ENCODE assay signal across 11 mouse cellular contexts in genomic region chr11:118009865-118010571, GRCm38 (mm10). TPM values are rescaled to one million over a fixed set of nuclear protein-coding genes. Genes with fewer than 3 reads are reported as not detected.
DNase-seq lines count a peak whose midpoint lies in the region; ATAC-seq and TF ChIP-seq lines count a peak whose summit lies in the region.
"Had no signal": no experiment of that assay in that cellular context is flagged by ENCODE, and none has a peak within 500 bp of the region (broad histone marks: within the 10 kb centered on the region; RNA-seq: fewer than 3 reads in every experiment).

No protein-coding gene starts in this region.

- H3K27me3 ChIP-seq in heart, embryonic 14.5 days (ENCODE audit: control insufficient read depth, insufficient read depth, low read length): no peaks in the 10 kb centered on the region
- no peaks in the 10 kb centered on the region for H3K27me3 ChIP-seq in hindbrain, embryonic 16.5 days (replicated peaks; ENCODE audit: control insufficient read depth, insufficient read depth, low read length)
- H3K27me3 ChIP-seq in midbrain, embryonic 14.5 days (ENCODE audit: control insufficient read depth, insufficient read depth, low read length): no peaks in the 10 kb centered on the region

- H3K27ac ChIP-seq in heart, embryonic 14.5 days (replicated peaks in 1 of 2; ENCODE audit: control insufficient read depth in 1 of 2, insufficient read depth in 1 of 2, low read depth in 2 of 2, low read length in 2 of 2): no peak overlapping the region
- peak overlapping the region; percentile 47; the same call in 1 of the 2 replicates for H3K27ac ChIP-seq in ES-E14 (ENCODE audit: insufficient read depth, low read depth, low read length, poor library complexity, severe bottlenecking)
- H3K27ac ChIP-seq in hindbrain, embryonic 16.5 days (ENCODE audit: low read depth, low read length): no peak overlapping the region; the same call in 1 of the 2 replicates
- H3K27ac ChIP-seq in midbrain, embryonic 14.5 days (replicated peaks; ENCODE audit: low read depth, low read length): peak overlapping the region; percentile 1; the same call in 1 of the 2 replicates

- no peak for ATAC-seq in heart, embryonic 14.5 days (ENCODE audit: insufficient number of reproducible peaks, insufficient read depth, low FRiP score, low read depth)
- ATAC-seq in hindbrain, embryonic 16.5 days: peak; percentile 57
- no peak for ATAC-seq in midbrain, embryonic 14.5 days (ENCODE audit: low FRiP score, low TSS enrichment)
- ATAC-seq: CD4-positive, CD25-positive, alpha-beta regulatory T cell, adult 4 months had no signal

- in situ Hi-C loops in ES-E14 (cut with MboI; ENCODE audit: low sequenced_read_pairs in 2 of 2, unreplicated experiment in 2 of 2): no loop called here

- peak overlapping the region; percentile 31; the same call in 1 of the 2 replicates for H3K9ac ChIP-seq in heart, embryonic 14.5 days (ENCODE audit: low read length)
- peak overlapping the region; percentile 35; the same call in 1 of the 2 replicates for H3K9ac ChIP-seq in ES-E14 (ENCODE audit: insufficient read depth, low read depth, low read length, poor library complexity, severe bottlenecking)
- peak overlapping the region; percentile 29; the same call in 1 of the 2 replicates for H3K9ac ChIP-seq in hindbrain, embryonic 16.5 days (ENCODE audit: low read depth, low read length)
- no peak overlapping the region for H3K9ac ChIP-seq in midbrain, embryonic 14.5 days (replicated peaks; ENCODE audit: low read length)

- WGBS in heart, embryonic 14.5 days: 47% methylated on average over 4 of the region's 4 CpGs
- WGBS in hindbrain, embryonic 16.5 days: 47% methylated on average over 4 of the region's 4 CpGs
- 44% methylated on average over 4 of the region's 4 CpGs for WGBS in midbrain, embryonic 14.5 days

- H3K4me1 ChIP-seq in heart, embryonic 14.5 days (ENCODE audit: control insufficient read depth in 2 of 2, insufficient read depth in 2 of 2, low read length in 2 of 2): peaks cover 28 to 31% of the 10 kb centered on the region in 2 experiments
- H3K4me1 ChIP-seq in ES-E14 (ENCODE audit: control insufficient read depth in 2 of 2, insufficient read depth in 2 of 2, low read length in 2 of 2, poor library complexity in 1 of 2): peaks cover 48 to 51% of the 10 kb centered on the region in 2 experiments
- peaks cover 13% of the 10 kb centered on the region for H3K4me1 ChIP-seq in hindbrain, embryonic 16.5 days (ENCODE audit: control insufficient read depth, insufficient read depth, low read depth, low read length)
- peaks cover 14% of the 10 kb centered on the region; the same call in 1 of the 2 replicates for H3K4me1 ChIP-seq in midbrain, embryonic 14.5 days (ENCODE audit: control insufficient read depth, insufficient read depth, low read length)

- no peak overlapping the region for H3K4me3 ChIP-seq in heart, embryonic 14.5 days (ENCODE audit: control insufficient read depth in 1 of 2, insufficient read depth in 1 of 2, low read depth in 1 of 2, low read length in 2 of 2)
- peak overlapping the region; percentile 8 to 38; a peak in 2 of 4 replicates for H3K4me3 ChIP-seq in ES-E14 (ENCODE audit: insufficient read depth in 1 of 2, low read depth in 1 of 2, low read length in 2 of 2, poor library complexity in 1 of 2, severe bottlenecking in 1 of 2)
- no peak overlapping the region for H3K4me3 ChIP-seq in hindbrain, embryonic 16.5 days (ENCODE audit: low read length)
- no peak overlapping the region for H3K4me3 ChIP-seq in midbrain, embryonic 14.5 days (replicated peaks; ENCODE audit: low read depth, low read length)

- no peak for DNase-seq in heart, adult 8-10 months (ENCODE audit: low spot score)
- DNase-seq in ES-E14 (ENCODE audit: low read depth, low spot score): no peak
- peak; percentile 23 for DNase-seq in midbrain, embryonic 14.5 days
- no peak for DNase-seq in urinary bladder, adult 2 months (ENCODE audit: low spot score)
- no peak for DNase-seq in frontal cortex, postnatal 14 days (ENCODE audit: low spot score in 2 of 2)
- DNase-seq in cerebellum, adult 11-12 months: no peak
- DNase-seq: gastrocnemius, postnatal 25 days; lung, adult 18-20 months had no signal

- no peaks in the 10 kb centered on the region for H3K9me3 ChIP-seq in heart, embryonic 14.5 days (ENCODE audit: control insufficient read depth, low read length)
- no peaks in the 10 kb centered on the region for H3K9me3 ChIP-seq in ES-E14 (ENCODE audit: control insufficient read depth, insufficient read depth, low read depth, low read length)
- no peaks in the 10 kb centered on the region for H3K9me3 ChIP-seq in hindbrain, embryonic 16.5 days (ENCODE audit: control insufficient read depth, low read length)
- H3K9me3 ChIP-seq in midbrain, embryonic 14.5 days (ENCODE audit: control insufficient read depth, low read length): no peaks in the 10 kb centered on the region

- no peak overlapping the region for H3K4me2 ChIP-seq in heart, embryonic 14.5 days (ENCODE audit: low read length)
- no peak overlapping the region for H3K4me2 ChIP-seq in hindbrain, embryonic 16.5 days (ENCODE audit: low read length)
- no peak overlapping the region for H3K4me2 ChIP-seq in midbrain, embryonic 14.5 days (ENCODE audit: low read length)

- H3K36me3 ChIP-seq in heart, embryonic 14.5 days (ENCODE audit: control insufficient read depth, insufficient read depth, low read length): peaks cover 37% of the 10 kb centered on the region
- peaks cover 22% of the 10 kb centered on the region for H3K36me3 ChIP-seq in ES-E14 (ENCODE audit: control insufficient read depth, insufficient read depth, low read length, poor library complexity, severe bottlenecking)
- peaks cover 13% of the 10 kb centered on the region for H3K36me3 ChIP-seq in hindbrain, embryonic 16.5 days (ENCODE audit: control insufficient read depth, insufficient read depth, low read length)
- H3K36me3 ChIP-seq in midbrain, embryonic 14.5 days (ENCODE audit: control insufficient read depth, insufficient read depth, low read length): peaks cover 34% of the 10 kb centered on the region

TF ChIP-seq in ES-E14, 5 proteins besides CTCF, POLR2A, EP300 and RAD21:
- TF ChIP-seq CHD2 (IDR thresholded peaks at IDR 0.05; ENCODE audit: low read depth, low read length) (no peak), ZC3H11A (IDR thresholded peaks at IDR 0.05; ENCODE audit: borderline replicate concordance, low read depth, low read length) (no peak), MAFK (IDR thresholded peaks at IDR 0.05; ENCODE audit: insufficient read depth, low read depth, low read length) (no peak), ZNF384 (IDR thresholded peaks at IDR 0.05; ENCODE audit: low read depth, low read length) (no peak)

RNA-seq across cellular contexts. Expression of gene Pgs1, which starts 23.9 kb away (rescaled TPM):
- polyA plus RNA-seq in heart, embryonic 14.5 days (2014; fragmentation: Nextera tagmentation; extraction: Ambion mirVana): 23.1 TPM in 2 replicates
- total RNA-seq in heart, adult 8-10 months (2022): 10 to 100 TPM; 16.4 to 20.6 (median 19.2) TPM
- total RNA-seq in ES-E14 (2012; rRNA removed): 95.2 and 101 TPM in 2 replicates
- 67.3 and 68.4 TPM in 2 replicates for polyA plus RNA-seq in hindbrain, embryonic 16.5 days (2015; fragmentation: Nextera tagmentation; extraction: Ambion mirVana)
- 47.9 and 51.4 TPM in 2 replicates for polyA plus RNA-seq in midbrain, embryonic 14.5 days (2014; fragmentation: Nextera tagmentation; extraction: Ambion mirVana)
- polyA plus RNA-seq in urinary bladder, adult 2 months (2012; rRNA removed): 24.6 and 31.2 TPM in 2 replicates

RNA-seq across cellular contexts. Expression of gene Socs3, which starts 40.2 kb away (rescaled TPM):
- polyA plus RNA-seq in heart, embryonic 14.5 days (2014; fragmentation: Nextera tagmentation; extraction: Ambion mirVana): 2.0 and 2.3 TPM in 2 replicates
- 1 to 10 TPM; 3.8 to 6.2 (median 4.7) TPM for total RNA-seq in heart, adult 8-10 months (2022)
- 69.8 and 78.6 TPM in 2 replicates for total RNA-seq in ES-E14 (2012; rRNA removed)
- polyA plus RNA-seq in hindbrain, embryonic 16.5 days (2015; fragmentation: Nextera tagmentation; extraction: Ambion mirVana): 7.5 and 8.9 TPM in 2 replicates
- polyA plus RNA-seq in midbrain, embryonic 14.5 days (2014; fragmentation: Nextera tagmentation; extraction: Ambion mirVana): 4.3 and 7.2 TPM in 2 replicates
- 7.8 and 9.8 TPM in 2 replicates for polyA plus RNA-seq in urinary bladder, adult 2 months (2012; rRNA removed)

Comparison
In these comparisons a context has a peak if more than half of its experiments do, and no peak if none do; other contexts are left out.
1. H3K27ac ChIP-seq: peak in ES-E14 (single experiment) and midbrain, embryonic 14.5 days (single experiment); none in heart, embryonic 14.5 days (0 of 2) and hindbrain, embryonic 16.5 days (single experiment).
2. H3K4me3 ChIP-seq: peak in ES-E14 (2 of 2); none in heart, embryonic 14.5 days (0 of 2), hindbrain, embryonic 16.5 days (single experiment) and midbrain, embryonic 14.5 days (single experiment).